Mouse (Mus musculus) A20 (cell line): ENCODE data around the gene Capn1.

Experiments
- DNase-seq: peaks from one replicate; pipeline ENCODE4 v3.0.0-alpha.2; 2011; ENCODE audit warnings: low read depth, low spot score

The Capn1 gene

GRCm38 (mm10) chr19:6015511-6016315 is at the start of gene Capn1:
Capn1 (minus strand) TSS chr19:6015897.
- DNase-seq = peak; percentile 84

GRCm38 (mm10) chr19:6063081-6063480 is 47.4 kb upstream of the Capn1 start:
- no peak for DNase-seq

GRCm38 (mm10) chr19:6062418-6062817 is 46.7 kb upstream of the Capn1 start:
- DNase-seq = no peak

- DNase-seq = peak; percentile 88
Observed at GRCm38 (mm10) chr19:6061641-6062302, 46.1 kb upstream of the Capn1 start.

- peak; percentile 95 for DNase-seq
Observed at GRCm38 (mm10) chr19:6061021-6061533, 45.4 kb upstream of the Capn1 start, which contains the start of gene Znhit2. Znhit2 (plus strand) TSS chr19:6061192.

GRCm38 (mm10) chr19:6058966-6059365 is 43.3 kb upstream of the Capn1 start:
- no peak for DNase-seq

GRCm38 (mm10) chr19:6058513-6058912 is 42.8 kb upstream of the Capn1 start:
- no peak for DNase-seq

GRCm38 (mm10) chr19:6057313-6058096 is 41.8 kb upstream of the Capn1 start, which contains the start of the genes Mrpl49 and Fau:
Mrpl49 (minus strand) TSS chr19:6057785.
Fau (plus strand) TSS chr19:6057844.
- peak; percentile 99 for DNase-seq

- no peak for DNase-seq
Observed at GRCm38 (mm10) chr19:6056696-6057095, 41.0 kb upstream of the Capn1 start.

GRCm38 (mm10) chr19:6054296-6054695 is 38.6 kb upstream of the Capn1 start:
- DNase-seq = no peak

GRCm38 (mm10) chr19:6052516-6052915 is 36.8 kb upstream of the Capn1 start:
- no peak for DNase-seq

GRCm38 (mm10) chr19:6048681-6049410 is 33.1 kb upstream of the Capn1 start:
- DNase-seq = peak; percentile 91

GRCm38 (mm10) chr19:6047899-6048166 is 32.1 kb upstream of the Capn1 start:
- peak; percentile 53 for DNase-seq

- DNase-seq = no peak
Observed at GRCm38 (mm10) chr19:6047154-6047898, 31.6 kb upstream of the Capn1 start.

GRCm38 (mm10) chr19:6046294-6047153 is 30.8 kb upstream of the Capn1 start, which contains the start of gene Syvn1:
Syvn1 (plus strand) TSS chr19:6046576.
- DNase-seq = peak; percentile 96

- peak; percentile 84 for DNase-seq
Observed at GRCm38 (mm10) chr19:6045366-6046293, 29.9 kb upstream of the Capn1 start.

GRCm38 (mm10) chr19:6044102-6044501 is 28.4 kb upstream of the Capn1 start:
- DNase-seq = peak; percentile 71

GRCm38 (mm10) chr19:6042293-6042692 is 26.6 kb upstream of the Capn1 start:
- DNase-seq = no peak
